Mouse (Mus musculus): ENCODE measurements around the gene Saysd1. TPM values are rescaled to one million over a fixed set of nuclear protein-coding genes. Genes with fewer than 3 reads are reported as not detected.

Gene Saysd1
- total RNA-seq, 2 experiments from 2014 or later = 1.6 to 3.9 TPM

DNA sequence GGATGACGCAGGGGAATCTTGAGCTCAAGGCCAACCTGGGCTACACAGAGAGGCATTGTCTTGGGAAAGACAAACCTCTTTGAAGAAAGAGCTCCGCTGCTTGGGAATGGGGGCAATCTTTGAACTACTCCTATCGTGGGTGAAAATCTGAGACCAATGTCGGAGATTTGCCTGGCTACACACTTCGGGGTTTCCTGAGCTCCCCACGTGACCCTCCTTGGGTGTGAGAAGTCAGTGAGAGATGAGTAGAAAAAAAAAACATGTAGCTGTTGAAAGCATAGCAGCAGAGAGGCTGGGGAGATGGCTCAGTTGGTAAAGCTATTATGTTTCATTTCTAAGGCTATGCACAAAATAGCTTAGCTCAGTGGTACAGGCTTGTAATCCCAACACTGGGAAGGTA is 23.4 kb downstream of the Saysd1 start:
- ATAC-seq (replicated peaks; ENCODE audit: low FRiP score, low TSS enrichment, poor library complexity, severe bottlenecking) = no peak

DNA sequence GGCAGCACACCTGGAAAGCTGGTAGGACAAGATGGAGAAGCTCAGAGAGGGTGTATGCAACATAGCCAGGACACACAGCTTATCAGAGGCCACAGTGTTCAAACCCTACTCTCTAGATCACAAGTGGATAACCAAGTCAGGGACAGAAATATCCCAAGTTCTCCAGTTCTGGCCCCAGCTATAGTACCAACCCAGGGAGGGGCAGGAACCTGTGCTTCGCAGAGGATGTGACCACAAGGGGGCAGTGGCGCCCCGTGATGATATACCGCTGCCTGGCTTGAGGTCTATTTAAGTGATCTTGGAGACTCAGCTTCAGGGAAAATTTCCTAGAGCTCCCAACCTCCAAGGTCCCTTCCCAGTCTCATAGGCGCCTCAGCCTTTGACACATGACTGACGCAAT is 24.4 kb downstream of the Saysd1 start:
- ATAC-seq (replicated peaks; ENCODE audit: low FRiP score, low TSS enrichment, poor library complexity, severe bottlenecking) = peak; percentile 86

DNA sequence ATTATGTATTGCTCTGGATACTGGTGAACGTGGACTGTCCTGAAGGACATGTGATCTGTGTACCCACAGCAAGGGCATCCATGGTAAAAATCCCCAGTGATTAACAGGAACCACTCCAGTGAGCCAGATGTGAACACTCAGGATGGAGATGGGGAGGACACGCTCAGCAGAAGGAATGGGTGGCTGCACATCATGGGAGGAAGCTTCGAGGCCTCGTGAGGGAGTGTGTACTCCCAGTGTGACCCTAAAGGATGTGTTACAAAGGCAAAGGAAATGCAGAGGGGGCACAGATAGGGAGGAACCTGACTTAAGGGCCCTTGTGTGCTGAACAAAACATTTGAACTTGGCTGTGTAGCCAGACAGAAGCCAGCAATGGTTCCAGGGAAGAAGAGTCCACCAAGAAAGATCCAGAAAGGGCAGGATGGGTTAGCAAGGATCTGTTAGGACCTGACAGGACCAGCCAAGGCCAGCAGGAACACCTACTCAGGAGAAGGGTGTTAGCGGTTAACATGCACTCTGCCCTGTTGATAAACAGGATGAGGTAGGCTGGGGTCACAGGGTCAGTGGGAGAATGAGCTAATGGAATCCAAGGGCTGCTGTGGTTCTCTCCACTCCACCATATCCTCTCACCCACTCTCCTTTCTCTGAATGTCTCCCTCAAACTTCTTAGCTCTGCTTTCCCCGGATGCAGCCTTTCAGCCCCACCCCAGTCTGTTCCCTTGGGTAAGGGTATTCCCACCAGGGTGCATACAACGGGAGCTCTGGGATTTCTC is 25.0 kb downstream of the Saysd1 start:
- no peak for ATAC-seq (replicated peaks; ENCODE audit: low FRiP score, low TSS enrichment, poor library complexity, severe bottlenecking)

DNA sequence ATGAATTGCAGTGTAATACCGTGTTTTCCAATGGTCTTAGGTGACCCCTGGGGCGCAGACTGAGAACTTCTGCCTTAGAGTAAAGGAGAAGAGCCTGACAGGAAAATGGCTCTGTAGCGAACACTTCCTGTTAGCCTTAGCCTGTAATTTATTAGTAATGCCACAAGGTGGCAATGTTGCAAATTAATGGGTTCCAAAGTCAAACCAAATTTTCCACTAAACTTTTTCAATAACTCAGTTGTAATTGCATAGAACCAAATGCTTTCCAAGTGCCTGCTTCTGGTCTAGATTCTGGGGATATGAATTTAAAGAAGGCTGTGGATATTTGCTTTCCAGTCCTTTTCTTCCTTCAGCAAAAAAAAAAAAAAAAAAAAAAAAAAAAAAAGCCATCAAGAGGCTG is 26.1 kb downstream of the Saysd1 start:
- no peak for ATAC-seq (replicated peaks; ENCODE audit: low FRiP score, low TSS enrichment, poor library complexity, severe bottlenecking)

DNA sequence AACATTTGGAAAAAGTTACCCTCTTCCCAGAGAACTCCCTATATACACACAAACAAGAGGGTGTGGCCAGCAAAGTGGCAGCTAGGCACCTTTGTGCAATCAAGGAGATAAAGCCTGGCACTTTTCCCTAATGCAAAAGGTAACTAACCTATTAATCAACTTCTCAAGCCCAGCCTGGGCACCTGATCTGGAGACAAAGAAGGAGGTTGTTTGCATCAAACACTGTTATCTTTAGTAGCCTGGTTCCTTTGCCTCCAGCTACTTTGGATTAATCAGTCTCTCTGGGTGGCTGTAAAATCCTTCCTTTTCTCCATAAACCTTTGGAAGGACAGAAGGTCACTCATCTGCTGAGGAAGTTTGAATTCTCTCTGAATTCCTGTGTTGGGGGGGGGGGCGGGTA is 27.4 kb downstream of the Saysd1 start:
- no peak for ATAC-seq (replicated peaks; ENCODE audit: low FRiP score, low TSS enrichment, poor library complexity, severe bottlenecking)

DNA sequence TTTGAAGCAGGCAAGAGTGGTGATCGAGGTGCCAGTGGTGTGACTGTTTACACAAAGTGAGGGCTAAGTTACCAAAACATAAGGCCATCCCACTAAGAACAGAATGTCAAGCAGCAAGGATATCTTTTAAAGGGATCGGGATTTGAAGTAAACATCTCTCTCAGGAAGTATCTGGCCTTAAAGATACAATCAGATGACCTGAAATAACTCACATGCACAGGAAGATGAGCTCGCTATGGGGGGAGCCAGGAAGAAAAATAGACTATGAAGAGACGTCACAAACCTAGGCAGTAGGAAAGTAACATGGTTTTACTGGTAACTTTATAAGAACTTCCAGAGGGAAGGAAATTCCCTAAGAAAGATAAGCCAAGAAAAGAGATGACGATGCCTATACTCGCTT is 32.1 kb downstream of the Saysd1 start:
- no peak for ATAC-seq (replicated peaks; ENCODE audit: low FRiP score, low TSS enrichment, poor library complexity, severe bottlenecking)

DNA sequence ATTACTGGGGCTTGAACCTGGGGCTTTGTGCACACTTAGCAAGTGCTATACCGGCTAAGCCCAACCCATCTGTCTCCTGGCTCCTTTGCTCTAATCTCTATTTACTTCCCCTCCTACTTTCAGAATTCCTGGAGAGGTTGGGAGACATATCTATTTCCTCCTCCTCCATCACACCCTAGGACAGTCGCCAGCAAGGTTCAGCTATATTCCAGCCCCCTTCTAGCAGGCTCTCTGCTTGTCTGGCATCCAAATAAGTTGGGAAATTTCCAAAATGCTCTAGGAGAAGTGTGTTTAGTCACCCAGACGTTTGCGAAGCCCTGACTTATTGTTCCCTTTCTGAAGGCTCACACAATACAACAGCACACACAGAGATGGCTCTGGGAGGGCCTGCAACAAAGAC is 35.1 kb downstream of the Saysd1 start:
- ATAC-seq (replicated peaks; ENCODE audit: low FRiP score, low TSS enrichment, poor library complexity, severe bottlenecking) = no peak

DNA sequence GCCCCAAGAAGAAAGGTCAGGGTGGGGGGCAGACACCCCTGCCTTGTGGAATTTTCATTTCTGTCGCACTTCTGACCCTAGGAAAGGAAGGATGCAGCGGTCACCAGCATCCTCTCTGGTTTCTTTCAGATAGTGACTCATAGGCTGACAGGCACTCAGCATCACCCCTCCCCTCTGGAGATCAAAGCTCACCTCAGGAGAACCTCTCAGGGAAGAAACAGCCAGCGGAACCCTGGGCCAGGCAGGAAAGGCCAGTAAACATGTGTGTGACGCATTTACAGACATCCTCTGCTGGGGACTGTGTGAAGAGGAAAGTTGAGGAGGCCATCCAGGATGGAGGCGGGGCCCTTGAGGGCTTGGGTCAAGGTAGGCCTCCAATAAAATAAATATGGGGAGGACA is 40.3 kb downstream of the Saysd1 start:
- no peak for ATAC-seq (replicated peaks; ENCODE audit: low FRiP score, low TSS enrichment, poor library complexity, severe bottlenecking)

DNA sequence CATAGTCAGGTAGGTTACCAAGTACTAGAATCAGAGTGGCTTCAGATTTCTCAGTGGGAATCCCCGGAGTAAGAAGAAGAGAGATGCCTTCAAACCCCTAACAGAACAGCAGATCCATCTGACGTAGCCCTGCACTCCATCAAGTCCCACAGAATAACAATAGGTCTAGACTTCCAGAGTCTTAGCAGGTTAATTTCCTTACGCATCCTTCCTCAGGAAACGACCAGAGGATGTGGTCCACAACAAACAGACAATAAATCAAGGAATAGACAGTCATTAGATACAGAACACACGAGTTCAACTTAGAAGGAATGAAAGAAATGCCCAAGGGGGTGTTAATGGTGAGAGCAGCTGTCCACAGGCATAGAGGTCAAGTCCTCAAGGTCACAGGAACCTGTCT is 43.4 kb downstream of the Saysd1 start:
- ATAC-seq (replicated peaks; ENCODE audit: low FRiP score, low TSS enrichment, poor library complexity, severe bottlenecking) = no peak

DNA sequence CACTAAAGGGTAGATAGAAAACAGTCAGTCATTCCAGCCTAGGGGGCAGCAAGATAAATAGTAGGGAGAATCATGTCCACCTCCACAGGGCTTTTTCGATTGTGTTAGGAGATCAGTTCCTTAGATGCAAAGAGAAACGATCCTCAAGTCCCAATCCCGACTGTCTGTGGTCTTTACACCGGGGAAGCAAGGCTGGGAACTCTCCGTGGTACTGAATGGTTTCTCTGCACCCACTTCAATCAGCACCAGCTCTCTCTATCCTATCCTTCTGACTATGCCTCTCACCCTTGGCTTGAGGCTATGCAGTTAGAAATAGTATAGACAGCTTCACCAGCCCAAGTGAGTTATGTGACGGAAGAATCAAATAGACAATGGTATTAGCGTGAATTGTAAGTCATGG is 44.8 kb downstream of the Saysd1 start:
- ATAC-seq (replicated peaks; ENCODE audit: low FRiP score, low TSS enrichment, poor library complexity, severe bottlenecking) = peak; percentile 81; the same call in 1 of the 2 replicates

DNA sequence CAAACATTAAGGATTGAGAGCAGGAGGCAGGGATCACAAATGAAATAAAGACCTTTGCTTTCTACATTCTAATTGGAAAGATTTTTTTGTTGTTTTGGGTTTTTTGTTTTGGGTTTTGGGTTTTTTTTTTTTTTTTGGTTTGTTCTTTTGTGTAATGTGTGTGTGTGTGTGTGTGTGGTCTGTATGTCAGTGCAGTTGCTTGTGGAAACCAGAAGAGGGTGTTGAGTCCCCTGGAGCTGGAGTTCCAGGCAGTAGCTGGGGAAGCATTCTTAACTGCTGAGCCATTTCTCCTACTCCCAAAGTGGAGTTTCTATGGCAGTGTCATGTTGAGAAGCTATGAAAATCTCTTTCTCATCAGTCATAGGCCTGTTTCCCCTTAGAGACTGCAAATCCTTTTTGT is 54.0 kb downstream of the Saysd1 start:
- no peak for ATAC-seq (replicated peaks; ENCODE audit: low FRiP score, low TSS enrichment, poor library complexity, severe bottlenecking)

DNA sequence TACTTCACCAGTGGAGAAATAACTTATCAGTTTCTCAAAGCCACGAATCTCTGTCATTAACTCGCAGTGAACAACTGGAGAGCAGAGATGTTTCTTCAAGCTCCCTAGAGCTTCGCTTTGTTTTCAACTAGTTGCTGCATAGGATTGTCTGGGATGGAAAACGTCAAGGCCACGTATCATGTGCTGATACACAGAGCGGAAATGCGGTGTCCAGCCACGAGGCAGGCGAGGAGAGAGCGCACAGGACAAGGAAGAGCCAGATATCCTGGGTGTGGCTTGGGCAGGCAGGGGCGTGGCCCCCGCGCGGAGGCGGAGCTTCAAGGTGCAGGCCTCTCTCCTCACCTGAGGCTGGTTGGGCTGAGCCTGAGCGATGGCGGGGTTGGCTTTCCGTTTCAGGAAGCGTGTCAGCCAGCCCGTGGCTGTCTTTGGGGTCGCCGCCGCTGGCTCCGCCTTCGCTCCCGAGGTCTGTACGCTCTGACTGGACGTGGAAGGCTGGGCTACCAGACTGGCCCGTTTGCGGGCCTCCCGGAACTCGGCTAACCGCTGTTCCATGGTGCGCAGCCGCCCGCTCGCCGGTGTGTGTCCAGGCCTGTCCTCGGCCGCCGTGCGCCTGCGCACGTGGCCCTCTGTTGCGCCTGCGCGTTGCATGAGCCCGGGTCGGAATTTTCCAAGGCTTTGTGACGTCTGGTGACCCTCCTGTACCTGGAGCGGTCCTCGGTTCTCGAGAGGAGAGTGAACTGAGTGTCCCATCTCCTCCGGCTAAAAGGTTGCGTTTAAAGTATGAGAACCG is 55.6 kb downstream of the Saysd1 start:
- ATAC-seq (replicated peaks; ENCODE audit: low FRiP score, low TSS enrichment, poor library complexity, severe bottlenecking) = peak; percentile 98

DNA sequence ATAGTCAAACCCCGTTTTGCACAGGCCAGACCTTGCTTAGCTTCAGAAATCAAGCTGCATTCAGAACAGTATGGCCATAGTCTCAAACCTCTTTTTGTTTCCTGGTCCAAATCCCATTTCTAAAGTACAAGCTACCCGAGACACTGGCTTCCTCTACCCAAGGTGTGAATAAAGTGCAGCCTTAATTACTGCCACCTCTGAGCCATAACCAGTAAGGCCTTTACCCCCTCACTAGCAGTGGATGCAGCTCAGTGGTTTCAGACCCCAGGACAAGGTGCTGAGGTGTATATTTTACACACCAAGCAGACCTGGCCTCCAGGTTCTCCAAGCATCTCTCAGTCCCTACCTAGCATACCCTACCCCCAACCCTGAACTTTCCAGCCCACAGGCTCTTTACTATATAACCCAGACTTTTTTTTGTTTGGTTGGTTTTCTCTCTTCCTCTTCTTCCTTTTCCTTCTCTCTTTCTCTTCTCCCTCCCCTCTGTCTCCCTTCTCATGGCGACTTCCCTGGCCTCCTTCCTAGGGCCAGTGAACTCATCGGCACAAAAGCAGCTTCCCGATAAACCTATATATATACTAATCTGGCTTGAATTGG is 56.3 kb downstream of the Saysd1 start:
- ATAC-seq (replicated peaks; ENCODE audit: low FRiP score, low TSS enrichment, poor library complexity, severe bottlenecking) = peak; percentile 6; the same call in 1 of the 2 replicates

DNA sequence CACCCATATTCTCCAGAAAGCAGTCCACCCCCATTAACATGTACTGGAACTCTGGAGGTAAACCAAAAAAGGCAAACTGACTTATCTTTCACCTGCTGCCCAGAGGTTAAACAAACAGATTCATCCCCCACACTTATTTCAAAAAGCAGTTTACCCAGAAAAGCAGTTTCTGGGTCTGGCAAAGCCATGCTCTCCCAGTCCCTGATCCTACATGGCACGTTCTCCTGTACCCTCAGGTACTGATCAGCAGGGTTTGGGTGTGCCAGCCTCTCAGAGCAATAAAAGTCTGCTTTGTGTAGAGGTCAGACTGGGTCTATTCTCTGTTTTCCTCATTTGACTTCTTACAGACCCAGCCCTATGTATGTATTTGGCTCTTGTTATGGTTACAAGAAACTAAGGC is 57.2 kb downstream of the Saysd1 start:
- no peak for ATAC-seq (replicated peaks; ENCODE audit: low FRiP score, low TSS enrichment, poor library complexity, severe bottlenecking)

DNA sequence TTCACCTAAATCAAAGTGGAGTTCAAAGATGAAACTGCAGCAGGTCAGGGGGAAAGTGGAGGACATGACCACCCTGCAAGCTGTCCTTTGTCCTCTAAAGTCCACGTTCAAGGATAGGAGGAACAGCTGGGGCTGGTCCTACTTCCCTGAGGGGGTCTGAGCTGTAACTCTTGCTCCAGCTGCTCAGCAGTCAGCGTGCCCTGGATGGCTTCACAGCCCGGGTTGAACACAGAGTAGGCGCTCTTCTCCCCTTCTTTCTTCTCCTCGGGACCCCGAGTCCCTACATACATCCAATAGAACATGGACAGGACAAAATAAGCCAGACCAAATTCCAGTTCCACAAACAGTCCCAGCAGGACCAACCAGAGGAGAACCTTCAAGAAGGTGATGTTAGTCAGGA is 61.2 kb downstream of the Saysd1 start:
- ATAC-seq (replicated peaks; ENCODE audit: low FRiP score, low TSS enrichment, poor library complexity, severe bottlenecking) = no peak

DNA sequence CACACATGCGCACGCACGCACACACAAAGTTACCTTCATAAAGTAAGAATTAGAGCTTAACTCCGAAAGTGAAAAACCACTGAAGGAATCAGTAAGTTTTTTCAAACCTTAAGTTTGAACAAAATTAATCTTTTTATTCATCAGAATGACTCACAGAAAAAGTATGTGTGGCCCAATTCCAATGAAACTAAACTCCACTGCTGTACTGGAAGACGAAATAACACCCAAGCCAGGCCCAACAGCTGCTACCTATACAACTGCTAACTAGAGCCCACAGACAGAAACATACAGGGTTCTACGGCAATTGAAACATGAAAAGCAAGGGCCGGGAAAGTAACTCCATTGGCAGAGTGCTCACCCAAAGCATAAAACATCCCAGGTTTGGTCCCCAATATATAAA is 62.8 kb downstream of the Saysd1 start:
- ATAC-seq (replicated peaks; ENCODE audit: low FRiP score, low TSS enrichment, poor library complexity, severe bottlenecking) = no peak

DNA sequence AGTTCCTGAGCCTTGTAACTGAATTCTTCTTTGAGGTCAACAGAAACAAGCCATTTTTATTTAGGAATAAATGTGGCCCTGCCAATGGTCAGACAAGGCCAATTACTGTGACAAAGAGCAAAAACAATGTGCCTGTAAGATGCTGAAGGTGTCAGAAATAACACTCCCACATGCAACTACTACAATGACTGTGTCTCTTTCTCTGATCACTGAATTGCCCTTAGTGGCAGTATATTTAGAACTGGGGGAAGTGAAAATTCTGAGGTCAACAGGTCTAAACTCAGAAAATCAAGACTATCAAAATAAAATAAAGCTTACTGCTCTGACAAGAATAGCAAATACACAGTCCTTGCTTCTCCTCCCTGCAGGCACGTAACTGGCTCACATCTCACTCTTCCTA is 63.6 kb downstream of the Saysd1 start:
- no peak for ATAC-seq (replicated peaks; ENCODE audit: low FRiP score, low TSS enrichment, poor library complexity, severe bottlenecking)

DNA sequence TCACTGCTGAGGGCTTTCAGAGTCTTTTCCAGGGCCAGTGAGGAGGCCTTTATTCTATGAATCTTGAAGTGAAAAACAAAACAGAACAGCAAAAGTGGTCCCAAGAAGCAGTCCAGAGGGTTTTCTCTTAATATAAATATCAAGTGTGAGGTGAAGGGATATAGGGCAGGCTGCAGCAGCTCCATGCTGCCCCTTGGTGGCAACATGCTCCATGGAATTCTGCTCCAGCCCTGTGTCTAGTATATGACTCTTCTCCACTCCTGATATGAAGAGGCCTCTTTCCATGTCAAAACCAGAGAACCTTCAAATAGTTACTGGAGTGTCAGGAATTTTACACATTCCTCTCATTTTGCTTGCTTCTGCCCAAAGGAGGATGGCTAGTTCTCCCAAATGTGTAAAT is 67.7 kb downstream of the Saysd1 start:
- no peak for ATAC-seq (replicated peaks; ENCODE audit: low FRiP score, low TSS enrichment, poor library complexity, severe bottlenecking)

DNA sequence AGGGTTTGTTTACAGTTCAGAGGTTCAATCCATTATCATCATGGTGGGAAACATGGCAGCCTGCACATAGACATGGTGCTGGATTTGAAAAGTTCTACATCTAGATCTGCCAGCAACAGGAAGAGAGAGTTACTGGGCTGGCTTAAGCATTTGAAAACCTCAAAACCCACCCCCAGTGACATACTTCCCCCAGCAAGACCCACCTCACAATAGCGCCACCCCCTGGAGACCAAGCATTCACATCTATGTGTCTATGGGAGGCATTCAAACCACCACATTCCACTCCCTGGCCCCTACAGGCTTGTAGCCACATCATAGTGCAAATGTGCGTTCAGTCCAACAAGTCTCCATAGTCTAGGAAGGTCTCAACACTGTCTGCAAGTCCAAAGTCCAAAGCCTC is 70.0 kb downstream of the Saysd1 start:
- no peak for ATAC-seq (replicated peaks; ENCODE audit: low FRiP score, low TSS enrichment, poor library complexity, severe bottlenecking)

DNA sequence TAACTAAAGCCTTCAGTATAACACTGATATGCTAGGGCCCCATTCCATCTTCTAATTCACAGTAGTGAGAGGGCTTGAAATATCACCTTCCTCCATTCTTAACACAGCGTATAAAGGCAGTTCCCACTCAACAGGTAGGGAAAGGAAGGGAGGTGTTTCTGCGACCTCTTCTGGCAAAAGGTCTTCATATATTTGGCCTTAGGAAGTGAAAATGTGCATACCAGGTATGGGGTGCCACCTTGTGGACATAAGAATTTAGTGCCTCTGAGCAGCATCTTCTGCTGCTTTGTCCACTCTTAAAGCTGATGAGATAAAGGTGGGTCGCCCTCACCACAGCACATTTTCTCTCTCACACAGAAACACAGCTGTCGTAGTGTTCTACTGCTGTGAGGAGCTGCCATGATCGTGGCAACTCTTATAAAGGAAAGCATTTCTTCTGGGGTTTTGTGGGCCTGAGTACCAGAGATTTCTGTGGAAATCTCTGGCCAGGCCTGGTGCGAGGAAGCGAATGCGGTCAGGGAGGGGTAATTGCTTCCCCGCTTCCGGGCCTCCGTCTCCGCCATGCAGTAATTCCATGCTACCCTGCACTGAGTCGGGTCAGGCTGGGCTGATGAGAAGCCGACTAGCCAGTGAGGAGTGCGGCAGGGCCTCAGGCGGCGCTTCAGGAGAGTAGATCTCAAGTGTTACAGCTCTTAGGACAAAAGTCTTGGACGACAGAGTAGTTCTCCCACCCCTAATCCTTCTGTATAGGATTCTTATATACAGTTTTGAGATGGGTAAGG is 70.8 kb downstream of the Saysd1 start:
- peak; percentile 97 for ATAC-seq (replicated peaks; ENCODE audit: low FRiP score, low TSS enrichment, poor library complexity, severe bottlenecking)

Data from megakaryocyte-erythroid progenitor cell, adult 5-6 weeks (primary cell).